Mouse (Mus musculus) lung, postnatal 10 days (tissue): ENCODE data around the gene Dnpep.
A peak's percentile ranks its signal among the peaks of the same experiment; 100 is the strongest.

Source experiments
- DNase-seq: peaks from one replicate; pipeline ENCODE4 v3.0.0; 2021

Dnpep gene

GRCm38 (mm10) chr1:75262969-75263951 lies 54.5 kb downstream of the Dnpep start:
- peak; percentile 79 for DNase-seq

GRCm38 (mm10) chr1:75261278-75261677 lies 56.5 kb downstream of the Dnpep start:
- no peak for DNase-seq
